Mouse (Mus musculus) intestine, embryonic 16.5 days (tissue): ENCODE measurements around the gene Il22ra1. TPM values are rescaled to one million over a fixed set of nuclear protein-coding genes. Genes with fewer than 3 reads are reported as not detected.

Source experiments
- ATAC-seq: fragments of 200-750 bp; cut with Nextera tagmentation; 2 replicates; pipeline ENCODE4 v1.8.0; 2017; ENCODE audit warnings: moderate TSS enrichment, moderate library complexity
- H3K27ac ChIP-seq: fragments of 300-500 bp; sonication (generic); 2 replicates; pipeline ENCODE4 v1.5.1; 2014; ENCODE audit warnings: mild to moderate bottlenecking, low read length
- H3K27me3 ChIP-seq: fragments of 300-500 bp; sonication (generic); replicated peaks from 2 replicates; pipeline ENCODE4 v1.6.1; 2014; ENCODE audit warnings: low read length, control low read depth, mixed read lengths; ENCODE audit not compliant: control insufficient read depth, insufficient read depth
- H3K36me3 ChIP-seq: fragments of 300-500 bp; sonication (generic); 2 replicates; pipeline ENCODE4 v1.6.1; 2014; ENCODE audit warnings: low read length, control low read depth; ENCODE audit not compliant: control insufficient read depth, insufficient read depth
- H3K4me1 ChIP-seq: fragments of 300-500 bp; sonication (generic); 2 replicates; pipeline ENCODE4 v1.6.1; 2014; ENCODE audit warnings: low read length, control low read depth, mixed read lengths; ENCODE audit not compliant: control insufficient read depth, insufficient read depth
- H3K4me2 ChIP-seq: fragments of 300-500 bp; sonication (generic); 2 replicates; pipeline ENCODE4 v1.6.1; 2014; ENCODE audit warnings: low read depth, low read length, control low read depth
- H3K4me3 ChIP-seq: fragments of 300-500 bp; sonication (generic); 2 replicates; pipeline ENCODE4 v1.5.1; 2014; ENCODE audit warnings: mild to moderate bottlenecking, low read length
- H3K9ac ChIP-seq: fragments of 300-500 bp; sonication (generic); 2 replicates; pipeline ENCODE4 v1.6.1; 2014; ENCODE audit warnings: low read depth, low read length
- H3K9me3 ChIP-seq: fragments of 300-500 bp; sonication (generic); 2 replicates; pipeline ENCODE4 v1.6.1; 2016; ENCODE audit warnings: low read length, control low read depth; ENCODE audit not compliant: control insufficient read depth
- WGBS: fragments of 180-500 bp; shearing (Covaris S2); extraction: QIAGEN DNeasy Blood & Tissue Kit; methylation state at CpG from one replicate; pipeline ENCODE4 v1.1.7; 2014; 5-methylcytosine and 5-hydroxymethylcytosine counted together
- polyA plus RNA-seq: library from polyadenylated mRNA; unstranded; fragments of >200 nt; fragmentation: Nextera tagmentation; extraction: Ambion mirVana; gene quantifications from 2 replicates; pipeline ENCODE4 v1.2.1, GENCODE M21; 2015

Il22ra1 gene
- polyA plus RNA-seq, 1 experiment from 2014 or later = 6.6 TPM

GRCm38 (mm10) chr4:135772671-135773070 lies 44.7 kb downstream of the Il22ra1 start:
- no peak overlapping the region for H3K4me3 ChIP-seq
- no peak overlapping the region for H3K27ac ChIP-seq
- no peak for ATAC-seq
- no peaks in the 10 kb centered on the region for H3K4me1 ChIP-seq
- H3K9ac ChIP-seq = no peak overlapping the region
- WGBS = 77% methylated on average over 4 of the region's 4 CpGs
- H3K36me3 ChIP-seq = no peaks in the 10 kb centered on the region
- H3K27me3 ChIP-seq = no peaks in the 10 kb centered on the region
- H3K9me3 ChIP-seq = no peaks in the 10 kb centered on the region
- H3K4me2 ChIP-seq = no peak overlapping the region

- 65% methylated on average over 8 of the region's 8 CpGs for whole genome bisulfite sequencing
- H3K4me3 ChIP-seq = no peak overlapping the region
- no peaks in the 10 kb centered on the region for H3K36me3 ChIP-seq
- ATAC-seq = no peak
- no peaks in the 10 kb centered on the region for H3K27me3 ChIP-seq
- H3K9ac ChIP-seq = no peak overlapping the region
- H3K27ac ChIP-seq = no peak overlapping the region
- no peaks in the 10 kb centered on the region for H3K9me3 ChIP-seq
- no peaks in the 10 kb centered on the region for H3K4me1 ChIP-seq
- no peak overlapping the region for H3K4me2 ChIP-seq
Observed at GRCm38 (mm10) chr4:135774496-135774895, 46.5 kb downstream of the Il22ra1 start.

- no peak for ATAC-seq
- no peaks in the 10 kb centered on the region for H3K36me3 ChIP-seq
- H3K4me3 ChIP-seq = no peak overlapping the region
- no peaks in the 10 kb centered on the region for H3K27me3 ChIP-seq
- 84% methylated on average over 4 of the region's 4 CpGs for WGBS
- no peak overlapping the region for H3K9ac ChIP-seq
- H3K4me1 ChIP-seq = no peaks in the 10 kb centered on the region
- no peak overlapping the region for H3K4me2 ChIP-seq
- no peak overlapping the region for H3K27ac ChIP-seq
- no peaks in the 10 kb centered on the region for H3K9me3 ChIP-seq
Observed at GRCm38 (mm10) chr4:135776850-135777249, 48.9 kb downstream of the Il22ra1 start.

- WGBS = 73% methylated on average over 9 of the region's 9 CpGs
- no peak overlapping the region for H3K4me2 ChIP-seq
- no peak for ATAC-seq
- no peak overlapping the region for H3K4me3 ChIP-seq
- H3K27me3 ChIP-seq = no peaks in the 10 kb centered on the region
- no peaks in the 10 kb centered on the region for H3K9me3 ChIP-seq
- H3K36me3 ChIP-seq = no peaks in the 10 kb centered on the region
- no peaks in the 10 kb centered on the region for H3K4me1 ChIP-seq
- no peak overlapping the region for H3K9ac ChIP-seq
- H3K27ac ChIP-seq = no peak overlapping the region
Observed at GRCm38 (mm10) chr4:135779661-135780060, 51.7 kb downstream of the Il22ra1 start.

- no peaks in the 10 kb centered on the region for H3K36me3 ChIP-seq
- H3K9me3 ChIP-seq = no peaks in the 10 kb centered on the region
- H3K4me2 ChIP-seq = no peak overlapping the region
- H3K27ac ChIP-seq = no peak overlapping the region
- no peaks in the 10 kb centered on the region for H3K27me3 ChIP-seq
- ATAC-seq = peak; percentile 36; the same call in 1 of the 2 replicates
- H3K4me1 ChIP-seq = no peaks in the 10 kb centered on the region
- WGBS = 62% methylated on average over 3 of the region's 3 CpGs
- H3K4me3 ChIP-seq = no peak overlapping the region
- no peak overlapping the region for H3K9ac ChIP-seq
Observed at GRCm38 (mm10) chr4:135780255-135780654, 52.3 kb downstream of the Il22ra1 start.

GRCm38 (mm10) chr4:135781304-135781703 lies 53.3 kb downstream of the Il22ra1 start:
- Histone ChIP-seq H3K36me3 (no peaks in the 10 kb centered on the region), H3K27ac (no peak overlapping the region), H3K4me3 (no peak overlapping the region), H3K4me2 (no peak overlapping the region), H3K4me1 (no peaks in the 10 kb centered on the region), H3K27me3 (no peaks in the 10 kb centered on the region), H3K9me3 (no peaks in the 10 kb centered on the region), H3K9ac (no peak overlapping the region)
- 87% methylated on average over 5 of the region's 5 CpGs for WGBS
- no peak for ATAC-seq

- 79% methylated on average over 5 of the region's 5 CpGs for WGBS
Observed at GRCm38 (mm10) chr4:135786581-135786980, 58.6 kb downstream of the Il22ra1 start.

GRCm38 (mm10) chr4:135787271-135787670 lies 59.3 kb downstream of the Il22ra1 start:
- ATAC-seq = no peak
- Histone ChIP-seq H3K9ac (no peak overlapping the region), H3K4me2 (no peak overlapping the region), H3K9me3 (no peaks in the 10 kb centered on the region), H3K36me3 (no peaks in the 10 kb centered on the region), H3K4me3 (no peak overlapping the region), H3K27me3 (no peaks in the 10 kb centered on the region), H3K4me1 (no peaks in the 10 kb centered on the region), H3K27ac (no peak overlapping the region)
- 85% methylated on average over 6 of the region's 6 CpGs for WGBS

More at GRCm38 (mm10) chr4:135786581-135786980, 58.6 kb downstream of the Il22ra1 start:
- no peaks in the 10 kb centered on the region for H3K4me1 ChIP-seq
- H3K27ac ChIP-seq = no peak overlapping the region
- no peaks in the 10 kb centered on the region for H3K27me3 ChIP-seq
- no peak overlapping the region for H3K4me3 ChIP-seq
- no peaks in the 10 kb centered on the region for H3K9me3 ChIP-seq
- H3K9ac ChIP-seq = no peak overlapping the region
- no peaks in the 10 kb centered on the region for H3K36me3 ChIP-seq
- no peak for ATAC-seq
- no peak overlapping the region for H3K4me2 ChIP-seq

GRCm38 (mm10) chr4:135789135-135789534 lies 61.2 kb downstream of the Il22ra1 start:
- 64% methylated on average over 2 of the region's 2 CpGs for WGBS
- H3K4me1 ChIP-seq = no peaks in the 10 kb centered on the region
- no peaks in the 10 kb centered on the region for H3K9me3 ChIP-seq
- no peak overlapping the region for H3K4me2 ChIP-seq
- H3K9ac ChIP-seq = no peak overlapping the region
- no peak overlapping the region for H3K4me3 ChIP-seq
- ATAC-seq = no peak
- no peaks in the 10 kb centered on the region for H3K36me3 ChIP-seq
- H3K27ac ChIP-seq = no peak overlapping the region
- no peaks in the 10 kb centered on the region for H3K27me3 ChIP-seq

- H3K4me2 ChIP-seq = no peak overlapping the region
- no peaks in the 10 kb centered on the region for H3K36me3 ChIP-seq
- no peak overlapping the region for H3K27ac ChIP-seq
- no peaks in the 10 kb centered on the region for H3K9me3 ChIP-seq
- no peak for ATAC-seq
- H3K9ac ChIP-seq = no peak overlapping the region
- peaks cover 5% of the 10 kb centered on the region; the same call in 1 of the 2 replicates for H3K4me1 ChIP-seq
- WGBS = 97% methylated on average over 5 of the region's 5 CpGs
- H3K27me3 ChIP-seq = no peaks in the 10 kb centered on the region
- H3K4me3 ChIP-seq = no peak overlapping the region
Observed at GRCm38 (mm10) chr4:135792821-135793220, 64.8 kb downstream of the Il22ra1 start.
